Mouse (Mus musculus) embryonic fibroblast, embryonic 13.5 days (primary cell): Measurements from ENCODE around the gene Rab36.

Experiments used
- CTCF ChIP-seq: IDR thresholded peaks from 2 replicates; pipeline ENCODE4 v1.5.1; 2011; ENCODE audit warnings: mild to moderate bottlenecking, control low read depth, low read length, moderate library complexity, borderline replicate concordance; ENCODE audit not compliant: insufficient read depth
- POLR2A ChIP-seq: IDR thresholded peaks from 2 replicates; pipeline ENCODE4 v1.6.1; 2011; ENCODE audit warnings: low read depth, mild to moderate bottlenecking, control low read depth, low read length, moderate library complexity

DNA sequence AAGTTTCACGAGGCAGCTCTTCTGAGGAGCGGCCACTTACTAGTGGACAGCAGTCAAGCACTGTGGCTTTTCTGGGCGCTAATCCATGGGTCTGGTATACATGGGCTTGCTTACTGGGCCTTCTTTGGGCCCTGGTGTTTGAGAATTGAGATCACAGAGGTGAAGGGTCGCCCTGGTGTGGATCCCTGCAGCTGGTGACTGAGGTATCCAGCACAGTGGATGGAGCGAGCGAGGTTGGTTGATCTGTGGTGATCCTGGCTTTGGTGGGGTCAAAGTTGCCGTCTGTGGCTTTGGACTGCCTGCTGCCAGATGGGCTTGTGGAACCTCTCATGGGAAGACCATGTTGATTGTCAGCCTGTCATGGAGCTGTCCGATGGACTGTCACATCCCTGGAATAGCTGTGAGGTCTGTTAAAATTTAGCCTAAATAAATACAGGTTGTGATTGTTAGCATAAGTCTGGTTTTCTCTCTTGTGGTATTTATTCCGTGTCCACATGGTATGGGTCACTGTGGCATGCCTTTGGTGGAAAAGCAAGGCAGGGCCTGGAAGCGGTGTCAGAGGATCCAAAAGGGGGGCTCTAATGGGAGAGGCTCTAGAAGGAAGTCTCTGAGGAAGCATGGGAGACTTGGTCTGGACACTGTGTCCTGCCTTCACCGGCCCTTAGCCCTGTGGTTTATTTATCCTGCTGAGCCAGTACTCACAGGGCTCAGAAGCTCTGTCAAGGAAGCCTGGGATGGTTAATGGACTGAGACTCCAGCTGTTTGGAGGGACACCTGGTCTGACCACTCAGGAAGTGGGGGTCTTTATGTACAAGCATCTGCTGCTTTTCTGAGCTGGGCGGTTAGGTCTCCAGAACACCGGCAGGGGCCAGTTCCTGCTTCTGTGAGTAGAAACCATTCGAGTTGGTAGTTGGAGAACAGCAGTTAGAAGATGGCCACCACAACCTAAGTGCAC, 41.6 kb downstream of the Rab36 start:
- TF ChIP-seq POLR2A (no peak), CTCF (no peak)
